Mouse (Mus musculus): ENCODE measurements around the gene Akt3. TPM values are rescaled to one million over a fixed set of nuclear protein-coding genes. Genes with fewer than 3 reads are reported as not detected.

Akt3 gene
- polyA plus RNA-seq (2012; rRNA removed; ENCODE audit: low replicate concordance) = 0.98 and 2.4 TPM in 2 replicates

GRCm38 (mm10) chr1:177258034-177258342 is at the start of gene Akt3:
Akt3 (minus strand) TSS chr1:177258203.

Other genes with a start within 250 kb of the Akt3 start
- 5.3 and 5.4 TPM in 2 replicates for gene Zbtb18, start 184.1 kb upstream of the Akt3 start, polyA plus RNA-seq (2012; rRNA removed; ENCODE audit: low replicate concordance)

Measured in duodenum, adult 2 months (tissue).